Mouse (Mus musculus): ENCODE data around the gene Sympk. TPM values are rescaled to one million over a fixed set of nuclear protein-coding genes. Genes with fewer than 3 reads are reported as not detected.

Sympk gene
- polyA plus RNA-seq (2012; rRNA removed) = 91.6 and 97.6 TPM in 2 replicates

DNA sequence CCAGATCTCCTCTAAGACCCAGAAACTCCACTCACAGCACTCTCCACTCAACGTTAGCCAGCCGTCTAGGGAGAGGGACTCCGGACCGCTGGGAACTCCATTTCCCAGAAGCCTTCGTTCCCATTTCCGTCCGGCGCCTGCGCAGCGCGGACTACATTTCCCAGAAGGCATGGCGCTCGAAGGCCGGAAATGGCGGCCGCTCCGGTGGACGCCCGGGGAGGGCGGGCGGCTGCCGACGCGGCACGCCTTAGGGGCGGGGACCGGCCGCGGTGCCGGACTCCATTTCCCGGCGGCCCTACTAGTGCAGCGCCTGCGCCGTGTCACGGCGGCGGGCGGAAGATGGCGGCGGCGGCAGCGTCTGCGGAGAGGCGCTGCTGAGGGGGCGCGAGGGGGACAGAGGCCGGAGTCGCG lies at the start of gene Sympk:
Gene Sympk, plus strand, starts transcription at position 282 of the 411 bp plus-strand sequence.
- peak; percentile 99 for DNase-seq (ENCODE audit: low read depth)

DNA sequence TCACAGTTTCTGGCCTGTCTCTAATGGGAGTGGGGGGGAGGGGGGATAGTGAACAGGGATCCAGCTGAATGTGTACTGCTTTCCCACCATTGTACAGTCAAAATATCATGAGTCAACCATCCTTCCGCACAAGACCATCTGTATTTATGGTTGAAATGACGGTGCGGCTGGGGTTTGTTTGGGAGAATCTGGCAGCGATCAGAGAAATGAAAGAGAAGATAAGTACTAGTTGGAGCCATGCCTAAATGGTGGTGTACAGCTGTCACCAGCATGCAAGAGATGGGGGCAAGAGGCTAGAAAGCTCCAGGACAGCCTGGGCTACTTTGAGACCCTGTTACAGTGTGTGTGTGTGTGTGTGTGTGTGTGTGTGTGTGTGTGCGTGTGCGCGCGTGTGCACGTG lies 45.8 kb upstream of the Sympk start:
- DNase-seq (ENCODE audit: low read depth) = peak; percentile 74

More for the DNA sequence above, at the start of gene Sympk:
- TF ChIP-seq CTCF (IDR thresholded peaks at IDR 0.05; ENCODE audit: borderline replicate concordance, extremely low read depth, insufficient read depth, insufficient read length) = no peak
- peak; percentile 88 for TF ChIP-seq POLR2A (IDR thresholded peaks at IDR 0.05; ENCODE audit: borderline replicate concordance, extremely low read depth, insufficient read depth, insufficient read length, poor library complexity, severe bottlenecking)

DNA sequence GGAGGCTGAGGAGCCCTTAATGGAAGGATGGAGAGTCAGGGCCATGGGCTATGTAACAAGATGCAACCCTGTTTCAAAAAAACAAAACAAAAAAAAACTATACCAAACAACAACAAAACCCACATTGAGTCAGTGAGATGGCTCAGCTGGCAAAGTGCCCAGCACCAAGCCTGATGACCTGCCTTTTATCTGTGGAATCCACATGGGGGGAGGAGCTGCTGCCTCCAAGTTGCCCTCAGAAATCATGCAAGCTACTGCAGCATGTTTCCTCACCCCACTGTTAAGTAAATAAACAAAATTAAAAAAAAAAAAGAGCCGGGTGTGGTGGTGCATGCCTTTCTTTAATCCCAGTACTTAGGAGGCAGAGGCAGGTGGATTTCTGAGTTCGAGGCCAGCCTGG lies 37.7 kb upstream of the Sympk start:
- DNase-seq (ENCODE audit: low read depth) = no peak
- TF ChIP-seq POLR2A (IDR thresholded peaks at IDR 0.05; ENCODE audit: borderline replicate concordance, extremely low read depth, insufficient read depth, insufficient read length, poor library complexity, severe bottlenecking) = no peak
- TF ChIP-seq CTCF (IDR thresholded peaks at IDR 0.05; ENCODE audit: borderline replicate concordance, extremely low read depth, insufficient read depth, insufficient read length) = no peak

More for the DNA sequence above, 45.8 kb upstream of the Sympk start:
- TF ChIP-seq CTCF (IDR thresholded peaks at IDR 0.05; ENCODE audit: borderline replicate concordance, extremely low read depth, insufficient read depth, insufficient read length) = no peak

DNA sequence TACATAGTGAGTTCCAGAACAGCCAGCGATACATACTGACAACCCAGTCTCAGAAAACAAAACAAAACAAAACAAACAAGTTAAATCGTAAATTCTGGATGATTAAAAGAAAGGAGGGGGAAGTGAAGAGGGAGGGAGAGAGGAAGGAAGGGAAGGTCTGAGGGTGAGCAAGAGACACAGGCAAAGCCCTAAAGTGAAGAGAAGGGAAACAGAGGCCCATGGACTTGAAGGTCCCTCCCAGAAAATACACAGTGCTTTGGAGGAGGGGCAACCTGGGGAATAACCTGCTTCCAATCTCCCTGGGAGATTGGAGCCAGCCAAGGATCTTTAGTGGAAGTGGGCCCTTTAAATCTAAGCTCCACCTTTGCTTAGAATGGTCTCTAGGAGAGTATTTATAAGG lies 37.1 kb upstream of the Sympk start, which contains the start of gene Nanos2:
Gene Nanos2, plus strand, starts transcription at position 301 of the 400 bp plus-strand sequence.
- DNase-seq (ENCODE audit: low read depth) = no peak
- TF ChIP-seq POLR2A (IDR thresholded peaks at IDR 0.05; ENCODE audit: borderline replicate concordance, extremely low read depth, insufficient read depth, insufficient read length, poor library complexity, severe bottlenecking) (no peak), CTCF (IDR thresholded peaks at IDR 0.05; ENCODE audit: borderline replicate concordance, extremely low read depth, insufficient read depth, insufficient read length) (no peak)

DNA sequence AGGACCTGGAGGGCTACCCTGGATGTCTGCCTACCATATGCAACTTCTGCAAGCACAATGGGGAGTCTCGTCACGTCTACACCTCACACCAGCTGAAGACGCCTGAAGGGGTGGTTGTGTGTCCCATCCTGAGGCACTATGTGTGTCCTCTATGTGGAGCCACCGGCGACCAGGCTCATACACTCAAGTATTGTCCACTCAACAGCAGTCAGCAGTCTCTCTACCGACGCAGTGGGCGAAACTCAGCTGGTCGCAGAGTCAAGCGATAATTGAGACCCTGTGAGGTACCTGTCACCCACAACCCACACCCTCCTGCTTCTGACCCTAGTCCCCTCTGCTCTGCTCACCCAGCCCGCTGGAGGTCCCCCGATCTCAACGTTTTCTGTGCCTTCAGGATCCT lies 36.4 kb upstream of the Sympk start:
- TF ChIP-seq POLR2A (IDR thresholded peaks at IDR 0.05; ENCODE audit: borderline replicate concordance, extremely low read depth, insufficient read depth, insufficient read length, poor library complexity, severe bottlenecking) (no peak), CTCF (IDR thresholded peaks at IDR 0.05; ENCODE audit: borderline replicate concordance, extremely low read depth, insufficient read depth, insufficient read length) (no peak)
- no peak for DNase-seq (ENCODE audit: low read depth)

DNA sequence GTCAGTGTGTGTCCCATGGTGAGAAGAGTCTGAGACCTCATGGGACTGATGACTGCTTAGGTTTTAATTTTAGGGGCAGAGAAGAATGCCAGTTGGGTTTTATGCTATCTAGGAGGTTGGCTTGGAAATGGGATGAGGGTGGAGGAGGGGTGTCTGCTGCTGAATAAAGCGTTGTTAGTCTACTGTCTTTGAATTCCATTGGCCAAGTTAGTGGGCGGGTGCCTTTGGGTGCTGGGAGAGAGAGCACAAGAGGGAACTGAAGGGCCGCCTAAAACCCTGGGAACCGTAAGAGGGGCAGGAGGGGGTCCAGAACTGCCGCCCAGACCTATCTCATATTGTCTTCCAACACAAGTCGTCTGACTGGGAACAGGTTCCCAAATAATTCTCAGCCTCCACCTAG lies 35.4 kb upstream of the Sympk start:
- TF ChIP-seq POLR2A (IDR thresholded peaks at IDR 0.05; ENCODE audit: borderline replicate concordance, extremely low read depth, insufficient read depth, insufficient read length, poor library complexity, severe bottlenecking) (no peak), CTCF (IDR thresholded peaks at IDR 0.05; ENCODE audit: borderline replicate concordance, extremely low read depth, insufficient read depth, insufficient read length) (no peak)
- DNase-seq (ENCODE audit: low read depth) = no peak

DNA sequence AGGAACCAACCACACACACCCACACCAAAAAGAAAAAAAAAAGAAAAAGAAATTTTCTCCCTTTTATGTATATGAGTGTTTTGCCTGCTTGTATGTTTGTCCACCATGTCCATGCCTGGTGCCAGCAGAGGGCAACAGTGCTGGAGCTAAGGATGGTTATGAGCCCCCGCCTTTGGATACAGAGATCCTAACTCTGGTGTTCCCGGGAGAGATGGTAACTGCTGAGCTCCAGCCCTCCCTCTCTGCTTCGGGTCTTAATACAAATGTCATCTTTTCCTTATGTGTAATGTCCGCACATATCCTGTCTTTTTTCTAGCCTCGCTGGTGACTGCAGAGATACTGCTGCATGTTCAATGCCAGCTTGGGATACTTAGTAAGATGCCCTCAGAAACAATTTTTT lies 34.2 kb upstream of the Sympk start:
- TF ChIP-seq POLR2A (IDR thresholded peaks at IDR 0.05; ENCODE audit: borderline replicate concordance, extremely low read depth, insufficient read depth, insufficient read length, poor library complexity, severe bottlenecking) = no peak
- peak; percentile 35; the same call in 1 of the 2 replicates for TF ChIP-seq CTCF (IDR thresholded peaks at IDR 0.05; ENCODE audit: borderline replicate concordance, extremely low read depth, insufficient read depth, insufficient read length)
- DNase-seq (ENCODE audit: low read depth) = peak; percentile 71

DNA sequence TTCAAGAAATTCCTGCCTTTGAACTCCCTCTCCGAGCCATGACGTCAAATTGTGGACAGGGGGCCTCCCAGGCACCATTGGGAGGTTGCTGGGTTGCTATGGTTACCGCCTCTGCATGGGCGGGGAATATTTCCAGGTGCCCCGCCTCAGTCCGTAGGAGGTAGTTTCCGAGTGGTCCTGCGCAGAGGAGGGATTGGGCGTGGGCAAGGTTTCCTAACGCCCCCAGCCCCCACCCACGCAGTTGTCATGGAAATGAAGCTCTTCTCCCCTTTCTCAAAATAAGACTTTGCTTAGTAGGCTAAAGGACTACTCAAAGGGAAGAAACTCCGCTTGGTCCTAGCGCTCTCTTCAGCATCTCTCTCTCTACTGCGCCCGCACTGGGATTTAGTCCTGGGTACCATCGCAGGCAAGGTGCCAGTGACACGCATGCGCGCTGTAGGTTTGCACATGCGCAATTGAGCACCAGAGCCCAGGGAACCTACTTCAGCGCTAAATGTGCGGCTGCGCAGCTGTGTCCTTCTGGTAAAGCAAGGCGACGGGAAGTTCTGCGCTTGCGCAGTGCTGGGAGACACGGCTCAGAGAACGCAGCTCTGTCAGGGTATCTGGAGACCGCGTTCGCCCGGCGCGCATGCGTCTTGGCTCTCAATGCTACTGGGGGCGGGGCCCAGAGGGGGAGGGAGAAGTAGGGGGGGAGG lies 33.4 kb upstream of the Sympk start, which contains the start of gene Mypop:
Gene Mypop, plus strand, starts transcription at position 645 of the 695 bp plus-strand sequence.
- DNase-seq (ENCODE audit: low read depth) = peak; percentile 100
- TF ChIP-seq CTCF (IDR thresholded peaks at IDR 0.05; ENCODE audit: borderline replicate concordance, extremely low read depth, insufficient read depth, insufficient read length) = no peak
- peak; percentile 64; the same call in 1 of the 2 replicates for TF ChIP-seq POLR2A (IDR thresholded peaks at IDR 0.05; ENCODE audit: borderline replicate concordance, extremely low read depth, insufficient read depth, insufficient read length, poor library complexity, severe bottlenecking)

DNA sequence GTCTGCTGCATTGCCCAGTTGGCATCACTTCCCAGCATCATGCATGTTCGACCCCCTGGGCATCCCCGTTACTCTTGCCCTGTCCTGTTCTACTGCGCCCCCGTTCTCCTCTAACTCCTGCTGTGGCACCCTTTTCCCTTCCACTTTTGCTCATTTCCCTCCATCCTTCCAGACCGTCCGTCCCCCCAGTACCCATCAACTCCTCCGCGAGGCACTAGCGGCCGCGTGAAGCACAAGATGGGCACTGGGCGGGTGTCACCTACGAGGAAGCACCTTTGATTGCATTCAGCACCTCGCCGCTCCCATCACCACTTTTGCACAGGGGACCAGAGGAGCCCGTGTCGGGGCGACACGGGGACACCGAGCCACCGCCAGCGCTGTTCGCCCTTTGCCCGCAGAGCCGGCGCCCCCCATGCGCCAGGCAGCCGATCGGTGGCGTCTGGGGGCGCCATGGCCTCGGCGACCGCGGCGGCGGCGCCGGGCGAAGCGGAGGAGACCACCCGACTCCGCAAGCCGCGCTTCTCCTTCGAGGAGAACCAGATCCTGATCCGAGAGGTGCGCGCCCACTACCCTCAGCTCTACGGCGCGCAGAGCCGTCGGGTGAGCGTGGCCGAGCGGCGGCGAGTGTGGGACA lies 32.4 kb upstream of the Sympk start:
- TF ChIP-seq POLR2A (IDR thresholded peaks at IDR 0.05; ENCODE audit: borderline replicate concordance, extremely low read depth, insufficient read depth, insufficient read length, poor library complexity, severe bottlenecking) (no peak), CTCF (IDR thresholded peaks at IDR 0.05; ENCODE audit: borderline replicate concordance, extremely low read depth, insufficient read depth, insufficient read length) (no peak)
- DNase-seq (ENCODE audit: low read depth) = peak; percentile 29

DNA sequence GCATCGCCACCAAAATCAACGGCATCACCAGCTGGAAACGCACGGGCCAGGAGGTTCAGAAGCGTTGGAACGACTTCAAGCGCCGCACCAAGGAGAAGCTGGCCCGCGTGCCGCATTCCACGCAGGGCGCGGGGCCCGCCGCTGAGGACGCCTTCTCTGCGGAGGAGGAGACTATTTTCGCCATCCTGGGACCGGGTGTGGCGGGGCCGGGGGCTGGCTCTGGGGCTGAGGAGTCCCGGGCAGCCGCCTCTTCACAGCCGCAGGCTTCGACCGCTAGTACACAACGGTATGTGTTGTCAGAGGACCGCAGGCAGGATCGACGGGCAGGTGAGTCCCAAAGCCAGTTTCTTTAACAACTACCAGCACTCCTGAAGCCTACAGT lies 31.9 kb upstream of the Sympk start:
- no peak for DNase-seq (ENCODE audit: low read depth)

DNA sequence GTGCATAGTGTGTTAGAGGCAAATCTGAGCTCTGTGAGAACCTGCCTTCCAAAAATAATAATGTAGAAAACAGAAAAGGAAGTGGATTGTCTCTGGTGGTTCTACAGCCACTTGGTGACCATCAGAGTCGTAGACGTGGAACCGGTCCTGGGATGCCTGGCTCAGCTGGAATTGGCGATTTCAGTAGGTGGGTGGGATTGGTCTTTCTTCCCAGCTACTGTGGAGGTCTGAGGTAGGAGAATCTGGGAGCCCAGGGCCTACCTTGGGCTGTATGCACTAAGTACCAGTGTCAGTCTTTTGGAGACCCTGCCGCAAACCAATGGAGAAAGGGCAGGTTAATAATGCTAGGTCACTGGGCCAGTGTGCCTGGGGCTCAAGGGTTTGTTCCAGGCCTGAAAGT lies 31.1 kb upstream of the Sympk start:
- no peak for TF ChIP-seq POLR2A (IDR thresholded peaks at IDR 0.05; ENCODE audit: borderline replicate concordance, extremely low read depth, insufficient read depth, insufficient read length, poor library complexity, severe bottlenecking)
- no peak for TF ChIP-seq CTCF (IDR thresholded peaks at IDR 0.05; ENCODE audit: borderline replicate concordance, extremely low read depth, insufficient read depth, insufficient read length)
- DNase-seq (ENCODE audit: low read depth) = no peak

More for the DNA sequence above, 31.9 kb upstream of the Sympk start:
- TF ChIP-seq CTCF (IDR thresholded peaks at IDR 0.05; ENCODE audit: borderline replicate concordance, extremely low read depth, insufficient read depth, insufficient read length) = no peak
- TF ChIP-seq POLR2A (IDR thresholded peaks at IDR 0.05; ENCODE audit: borderline replicate concordance, extremely low read depth, insufficient read depth, insufficient read length, poor library complexity, severe bottlenecking) = no peak

DNA sequence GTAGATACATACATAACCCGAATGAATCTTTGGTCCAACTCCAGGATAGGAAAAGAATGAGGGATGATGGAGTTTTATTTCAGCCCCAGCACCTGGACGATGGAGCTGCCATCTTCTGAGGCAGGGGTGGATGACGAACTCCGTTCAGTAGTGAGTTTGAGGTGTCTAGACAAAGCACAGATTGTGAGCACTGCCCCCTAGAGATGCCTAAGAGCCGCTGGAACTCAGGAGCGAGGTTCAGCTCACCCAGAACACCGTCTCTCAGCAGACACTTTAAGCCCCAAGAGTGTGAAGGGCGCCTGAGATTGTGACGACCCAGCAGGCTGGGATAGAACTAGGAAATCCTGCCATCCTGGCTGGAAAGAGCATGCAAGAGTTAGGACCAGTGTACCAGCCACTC lies 25.3 kb upstream of the Sympk start:
- peak; percentile 27; the same call in 1 of the 2 replicates for TF ChIP-seq CTCF (IDR thresholded peaks at IDR 0.05; ENCODE audit: borderline replicate concordance, extremely low read depth, insufficient read depth, insufficient read length)
- no peak for TF ChIP-seq POLR2A (IDR thresholded peaks at IDR 0.05; ENCODE audit: borderline replicate concordance, extremely low read depth, insufficient read depth, insufficient read length, poor library complexity, severe bottlenecking)
- peak; percentile 46 for DNase-seq (ENCODE audit: low read depth)

All from brain, embryonic 14.5 days (tissue).